Mouse (Mus musculus) heart, embryonic 12.5 days (tissue): Measurements from ENCODE around the gene Ascl2. TPM values are rescaled to one million over a fixed set of nuclear protein-coding genes. Genes with fewer than 3 reads are reported as not detected.

Experiments
- ATAC-seq: fragments of 200-750 bp; cut with Nextera tagmentation; 2 replicates; pipeline ENCODE4 v1.8.0; 2017; ENCODE audit warnings: moderate TSS enrichment, moderate library complexity; ENCODE audit not compliant: insufficient number of reproducible peaks, low FRiP score
- H3K27ac ChIP-seq: fragments of 300-500 bp; sonication (generic); 2 replicates; pipeline ENCODE4 v1.5.1; 2016; ENCODE audit warnings: mild to moderate bottlenecking, moderate library complexity; ENCODE audit not compliant: poor library complexity, severe bottlenecking
- H3K27me3 ChIP-seq: fragments of 300-500 bp; sonication (generic); replicated peaks from 2 replicates; pipeline ENCODE4 v1.6.1; 2016; ENCODE audit warnings: mild to moderate bottlenecking, moderate library complexity
- H3K36me3 ChIP-seq: fragments of 300-500 bp; sonication (generic); 2 replicates; pipeline ENCODE4 v1.6.1; 2016; ENCODE audit warnings: mild to moderate bottlenecking, moderate library complexity
- H3K4me1 ChIP-seq: fragments of 300-500 bp; sonication (generic); replicated peaks from 2 replicates; pipeline ENCODE4 v1.6.1; 2016; ENCODE audit warnings: mild to moderate bottlenecking
- H3K4me2 ChIP-seq: fragments of 300-500 bp; sonication (generic); 2 replicates; pipeline ENCODE4 v1.6.1; 2016; ENCODE audit warnings: mild to moderate bottlenecking, moderate library complexity
- H3K4me3 ChIP-seq: fragments of 300-500 bp; sonication (generic); 2 replicates; pipeline ENCODE4 v1.5.1; 2016; ENCODE audit warnings: mild to moderate bottlenecking
- H3K9ac ChIP-seq: fragments of 300-500 bp; sonication (generic); 2 replicates; pipeline ENCODE4 v1.6.1; 2016; ENCODE audit warnings: mild to moderate bottlenecking, moderate library complexity
- H3K9me3 ChIP-seq: fragments of 300-500 bp; sonication (generic); replicated peaks from 2 replicates; pipeline ENCODE4 v1.6.1; 2016; ENCODE audit warnings: mild to moderate bottlenecking, moderate library complexity
- WGBS: fragments of 180-500 bp; shearing (Covaris S2); methylation state at CpG from one replicate; pipeline ENCODE4 v1.1.7; 2016; 5-methylcytosine and 5-hydroxymethylcytosine counted together
- polyA plus RNA-seq: library from polyadenylated mRNA; unstranded; fragments of >200 nt; fragmentation: Nextera tagmentation; extraction: Ambion mirVana; gene quantifications from 2 replicates; pipeline ENCODE4 v1.2.1, GENCODE M21; 2016

The Ascl2 gene
- polyA plus RNA-seq, 1 experiment from 2014 or later, result 0.31 TPM

DNA sequence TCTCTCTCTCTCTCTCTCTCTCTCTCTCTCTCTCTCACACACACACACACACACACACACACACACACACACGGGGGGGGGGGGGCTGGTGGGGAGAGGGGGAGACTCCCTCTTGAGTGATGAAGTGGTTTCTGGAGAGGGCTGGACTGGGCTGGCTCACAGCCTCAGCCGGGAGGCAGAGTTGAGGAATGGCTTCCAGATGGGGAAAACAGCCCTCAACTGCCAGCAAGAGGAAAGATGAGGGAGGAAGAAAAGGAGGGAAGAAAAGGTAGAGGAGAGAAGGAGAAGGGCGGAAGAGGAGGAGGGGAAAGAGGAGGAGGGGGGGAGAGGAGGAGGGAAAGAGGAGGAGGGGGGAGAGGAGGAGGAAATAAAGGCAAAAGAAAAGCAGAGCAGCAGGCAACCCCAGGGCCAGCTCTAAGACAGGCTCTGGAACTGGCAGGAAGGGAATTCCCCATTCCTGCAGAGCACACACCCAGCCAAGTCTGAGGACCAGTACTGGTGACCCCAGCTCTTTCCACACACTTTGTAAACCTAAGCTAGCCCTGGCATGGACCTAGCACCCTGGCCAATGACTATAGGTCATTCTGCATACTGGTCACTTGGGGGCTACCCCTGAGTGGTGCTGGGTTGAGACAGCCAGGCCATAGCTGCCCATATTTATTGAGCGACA lies 40.1 kb upstream of the Ascl2 start:
- no peak for ATAC-seq
- no peaks in the 10 kb centered on the region for H3K36me3 ChIP-seq

GRCm38 (mm10) chr7:143008370-143008926 lies 39.4 kb upstream of the Ascl2 start:
- peak overlapping the region; percentile 65 for H3K9ac ChIP-seq
- no peaks in the 10 kb centered on the region for H3K36me3 ChIP-seq
- peak overlapping the region; percentile 45 for H3K4me2 ChIP-seq
- peak overlapping the region; percentile 4 for H3K4me3 ChIP-seq
- H3K9me3 ChIP-seq, result no peaks in the 10 kb centered on the region
- peak; percentile 37 for ATAC-seq
- 44% methylated on average over 8 of the region's 8 CpGs for WGBS
- H3K27ac ChIP-seq, result peak overlapping the region; percentile 96
- no peaks in the 10 kb centered on the region for H3K27me3 ChIP-seq
- H3K4me1 ChIP-seq, result peaks cover 78% of the 10 kb centered on the region

More for the DNA sequence above, 40.1 kb upstream of the Ascl2 start:
- Histone ChIP-seq H3K27ac (peak overlapping the region; percentile 96), H3K4me2 (peak overlapping the region; percentile 45), H3K9ac (no peak overlapping the region), H3K27me3 (no peaks in the 10 kb centered on the region), H3K4me1 (peaks cover 84% of the 10 kb centered on the region), H3K9me3 (no peaks in the 10 kb centered on the region), H3K4me3 (no peak overlapping the region)
- 41% methylated on average over 3 of the region's 4 CpGs for WGBS

- peak overlapping the region; percentile 96 for H3K27ac ChIP-seq
- H3K4me3 ChIP-seq, result peak overlapping the region; percentile 4
- H3K4me1 ChIP-seq, result peaks cover 71% of the 10 kb centered on the region
- no peaks in the 10 kb centered on the region for H3K27me3 ChIP-seq
- peak; percentile 75 for ATAC-seq
- no peaks in the 10 kb centered on the region for H3K9me3 ChIP-seq
- peak overlapping the region; percentile 45 for H3K4me2 ChIP-seq
- WGBS, result 30% methylated on average over 17 of the region's 17 CpGs
- H3K36me3 ChIP-seq, result no peaks in the 10 kb centered on the region
- H3K9ac ChIP-seq, result peak overlapping the region; percentile 65
Measured at GRCm38 (mm10) chr7:143007599-143008369, 38.7 kb upstream of the Ascl2 start.

- H3K9ac ChIP-seq, result peak overlapping the region; percentile 54
- H3K4me3 ChIP-seq, result peak overlapping the region; percentile 28
- H3K4me1 ChIP-seq, result peaks cover 63% of the 10 kb centered on the region
- 75% methylated on average over 8 of the region's 8 CpGs for WGBS
- no peak for ATAC-seq
- peak overlapping the region; percentile 96 for H3K27ac ChIP-seq
- peak overlapping the region; percentile 45 for H3K4me2 ChIP-seq
- H3K36me3 ChIP-seq, result no peaks in the 10 kb centered on the region
- no peaks in the 10 kb centered on the region for H3K27me3 ChIP-seq
- no peaks in the 10 kb centered on the region for H3K9me3 ChIP-seq
Measured at GRCm38 (mm10) chr7:143006756-143007598, 37.9 kb upstream of the Ascl2 start.

DNA sequence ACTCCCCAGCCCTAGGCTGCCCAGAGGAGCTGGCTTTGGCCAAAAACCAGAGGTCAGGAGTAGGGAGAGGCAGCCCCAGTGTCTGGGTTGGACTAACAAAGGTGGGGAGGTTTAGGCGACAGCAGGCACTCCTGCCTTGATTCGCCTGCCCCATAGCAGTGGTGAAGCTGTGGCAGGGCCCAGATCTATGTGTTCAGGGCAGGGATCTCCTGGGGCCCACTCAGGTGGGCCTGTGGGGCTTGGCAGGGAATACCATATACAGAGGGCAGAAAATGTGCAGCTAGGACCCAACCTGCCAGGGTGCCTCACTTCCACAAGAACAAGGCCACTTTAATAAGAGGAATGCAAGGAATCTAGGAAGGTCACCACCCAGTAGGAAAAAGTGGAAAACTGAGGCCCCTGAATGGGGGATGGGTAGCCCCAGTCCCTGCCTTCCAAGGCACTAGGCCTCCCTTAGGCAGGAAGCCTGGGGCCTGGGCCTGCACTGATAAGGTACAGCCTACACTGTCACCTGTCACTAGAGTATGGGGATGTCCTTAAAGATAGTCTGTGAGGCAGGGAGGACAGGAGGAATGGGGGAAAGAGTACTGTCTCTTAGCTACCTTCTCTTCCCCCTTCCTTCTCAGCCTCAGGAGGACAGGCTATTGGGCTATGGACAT lies 37.2 kb upstream of the Ascl2 start:
- H3K27ac ChIP-seq, result peak overlapping the region; percentile 96
- H3K4me2 ChIP-seq, result peak overlapping the region; percentile 45
- H3K4me3 ChIP-seq, result peak overlapping the region; percentile 28
- no peaks in the 10 kb centered on the region for H3K36me3 ChIP-seq
- peak; percentile 82 for ATAC-seq
- no peaks in the 10 kb centered on the region for H3K27me3 ChIP-seq
- peak overlapping the region; percentile 54 for H3K9ac ChIP-seq
- WGBS, result 62% methylated on average over 2 of the region's 2 CpGs
- H3K9me3 ChIP-seq, result no peaks in the 10 kb centered on the region
- H3K4me1 ChIP-seq, result peaks cover 55% of the 10 kb centered on the region

DNA sequence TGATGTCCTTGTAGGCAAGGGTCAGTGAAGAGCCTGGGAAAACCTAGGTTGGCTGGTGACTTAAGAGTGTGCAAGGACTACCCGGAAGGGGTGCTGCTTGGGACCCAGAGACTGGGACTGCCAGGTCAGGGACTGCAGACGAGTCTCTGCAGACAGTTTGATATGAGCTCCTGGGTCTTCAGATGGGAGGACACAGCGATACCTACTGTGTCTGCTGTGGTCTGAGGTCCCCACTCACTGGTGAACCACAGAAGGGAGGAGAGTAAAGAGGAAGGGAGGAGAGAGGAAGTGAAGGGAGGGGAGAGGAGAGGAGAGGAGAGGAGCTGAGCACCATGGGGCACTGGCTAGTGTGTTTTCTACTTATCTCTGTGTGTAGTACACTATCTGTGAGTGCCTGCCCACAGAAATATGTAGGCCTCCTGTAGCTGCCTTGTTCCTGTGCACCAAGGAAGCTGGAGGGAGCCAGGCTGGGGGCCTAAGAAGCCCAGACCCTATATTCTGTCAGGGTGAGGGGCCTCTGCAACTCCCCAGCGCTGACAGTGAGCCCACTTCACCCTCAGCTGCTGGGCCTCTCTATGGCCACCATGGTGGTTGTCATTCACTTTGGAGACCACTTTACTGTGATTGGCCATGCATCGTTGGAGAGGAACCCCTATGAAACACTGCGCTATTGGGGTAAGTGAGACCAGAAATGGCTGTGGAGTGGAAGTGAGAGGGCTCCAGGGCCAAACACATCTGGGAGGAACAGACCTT lies 36.5 kb upstream of the Ascl2 start:
- peak overlapping the region; percentile 45 for H3K4me2 ChIP-seq
- no peaks in the 10 kb centered on the region for H3K9me3 ChIP-seq
- no peaks in the 10 kb centered on the region for H3K36me3 ChIP-seq
- peaks cover 55% of the 10 kb centered on the region for H3K4me1 ChIP-seq
- peak overlapping the region; percentile 33 for H3K9ac ChIP-seq
- H3K27me3 ChIP-seq, result no peaks in the 10 kb centered on the region
- peak overlapping the region; percentile 96 for H3K27ac ChIP-seq
- 73% methylated on average over 6 of the region's 6 CpGs for WGBS
- ATAC-seq, result peak; percentile 54; the same call in 1 of the 2 replicates
- H3K4me3 ChIP-seq, result peak overlapping the region; percentile 28

DNA sequence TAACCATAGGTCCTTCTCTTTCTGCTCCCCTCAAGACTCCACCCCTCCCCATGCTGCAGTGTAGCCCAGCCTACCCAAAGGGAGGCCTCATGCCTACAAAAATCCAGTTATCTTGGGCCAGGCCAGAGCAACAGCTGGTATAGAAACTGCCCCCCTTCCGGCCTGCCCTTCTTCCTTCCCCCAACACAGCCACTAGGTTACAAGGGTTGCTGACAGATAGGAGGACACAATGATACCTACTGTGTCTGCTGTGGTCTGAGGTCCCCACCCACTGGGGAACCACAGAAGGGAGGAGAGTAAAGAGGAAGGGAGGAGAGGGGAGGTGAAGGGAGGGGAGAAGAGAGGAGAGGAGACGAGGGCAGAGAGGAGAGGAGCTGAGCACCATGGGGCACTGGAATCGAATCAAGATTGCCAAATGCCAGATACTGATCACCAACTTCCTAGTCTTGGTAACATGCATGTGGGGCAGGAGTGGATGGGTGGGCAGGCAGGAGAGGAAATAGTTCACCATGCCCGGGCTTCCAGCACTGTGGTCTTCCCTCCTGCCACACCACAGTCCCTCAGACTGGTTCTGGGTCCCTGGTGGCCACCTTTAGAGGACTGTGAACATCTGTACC lies 35.8 kb upstream of the Ascl2 start, which contains the start of gene Tspan32:
Tspan32 (plus strand) TSS at position 320 of the 617 bp plus-strand sequence.
- peak within 1 kb of the TSS; percentile 33 for H3K9ac ChIP-seq
- H3K27me3 ChIP-seq, result no peaks in the 10 kb centered on the region
- 0 out of 2 replicates have a peak, but pooled peaks have one; percentile 9 for ATAC-seq
- H3K4me1 ChIP-seq, result peaks cover 51% of the 10 kb centered on the region
- WGBS, result 49% methylated on average over 4 of the region's 4 CpGs
- H3K36me3 ChIP-seq, result no peaks in the 10 kb centered on the region
- H3K9me3 ChIP-seq, result no peaks in the 10 kb centered on the region
- peak within 1 kb of the TSS; percentile 96 for H3K27ac ChIP-seq
- peak within 1 kb of the TSS; percentile 28 for H3K4me3 ChIP-seq
- peak within 1 kb of the TSS; percentile 45 for H3K4me2 ChIP-seq

DNA sequence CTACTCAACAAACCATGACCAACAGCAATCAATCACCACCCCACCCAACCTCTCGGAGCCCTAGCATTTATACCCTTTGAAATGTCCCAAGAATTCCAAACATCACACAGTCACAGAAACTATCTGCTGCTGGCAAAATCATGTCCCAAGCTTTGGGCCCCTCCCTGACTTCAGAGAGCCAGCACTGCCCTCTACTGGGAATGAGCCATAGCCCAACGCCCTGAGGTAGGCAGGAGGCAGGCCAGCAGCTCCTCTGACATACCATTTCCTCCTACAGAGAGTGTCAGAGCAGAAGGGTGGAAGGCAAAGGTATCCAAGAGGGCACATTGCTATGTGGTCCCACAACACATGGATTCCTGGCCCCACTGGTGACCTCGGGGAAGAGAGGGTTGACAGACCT lies 33.6 kb upstream of the Ascl2 start:
- no peak overlapping the region for H3K27ac ChIP-seq
- no peak overlapping the region for H3K4me2 ChIP-seq
- H3K9ac ChIP-seq, result no peak overlapping the region
- no peaks in the 10 kb centered on the region for H3K36me3 ChIP-seq
- no peak overlapping the region for H3K4me3 ChIP-seq
- WGBS, result 25% methylated on average over 3 of the region's 3 CpGs
- no peaks in the 10 kb centered on the region for H3K27me3 ChIP-seq
- no peaks in the 10 kb centered on the region for H3K9me3 ChIP-seq
- no peak for ATAC-seq
- peaks cover 31% of the 10 kb centered on the region for H3K4me1 ChIP-seq

GRCm38 (mm10) chr7:142997403-142998150 lies 28.5 kb upstream of the Ascl2 start:
- Histone ChIP-seq H3K4me1 (peaks cover 9% of the 10 kb centered on the region; the same call in 1 of the 2 replicates), H3K4me3 (no peak overlapping the region), H3K27ac (no peak overlapping the region), H3K27me3 (no peaks in the 10 kb centered on the region), H3K9ac (no peak overlapping the region), H3K36me3 (no peaks in the 10 kb centered on the region), H3K4me2 (no peak overlapping the region), H3K9me3 (no peaks in the 10 kb centered on the region)
- 29% methylated on average over 3 of the region's 3 CpGs for WGBS
- ATAC-seq, result peak; percentile 63
